Mouse (Mus musculus) cerebellum, adult 2 months (tissue): Measurements from ENCODE around the gene Ces3a. TPM values are rescaled to one million over a fixed set of nuclear protein-coding genes. Genes with fewer than 3 reads are reported as not detected.

ENCODE experiments used
- DNase-seq, 2 experiments: peaks; one replicate each; pipeline ENCODE4 v3.0.0; 2021
- H3K27ac ChIP-seq: fragments of 200-500 bp; 2 replicates; pipeline ENCODE4 v1.5.1; 2012; ENCODE audit warnings: low read length, control low read depth, inconsistent platforms; ENCODE audit not compliant: insufficient read depth
- H3K27me3 ChIP-seq: fragments of 200-500 bp; 2 replicates; pipeline ENCODE4 v1.6.1; 2012; ENCODE audit warnings: inconsistent platforms, mild to moderate bottlenecking, low read length, moderate library complexity; ENCODE audit not compliant: control insufficient read depth, insufficient read depth
- H3K4me1 ChIP-seq: fragments of 200-500 bp; 2 replicates; pipeline ENCODE4 v1.6.1; 2011; ENCODE audit warnings: low read length; ENCODE audit not compliant: control insufficient read depth, insufficient read depth
- H3K4me3 ChIP-seq: fragments of 200-500 bp; replicated peaks from 2 replicates; pipeline ENCODE3; 2011; ENCODE audit warnings: mild to moderate bottlenecking, low read depth, low read length, control low read depth; ENCODE audit not compliant: insufficient read depth
- CTCF ChIP-seq: fragments of 200-500 bp; IDR thresholded peaks from 2 replicates; pipeline ENCODE4 v1.5.1; 2011; ENCODE audit warnings: low read depth, mild to moderate bottlenecking, control low read depth, low read length, moderate library complexity, borderline replicate concordance; ENCODE audit not compliant: insufficient read depth
- POLR2A ChIP-seq: fragments of 200-500 bp; IDR thresholded peaks from 2 replicates; pipeline ENCODE4 v1.6.1; 2011; ENCODE audit warnings: low read length, control low read depth, borderline replicate concordance; ENCODE audit not compliant: insufficient read depth
- WGBS: fragments of 180-500 bp; shearing (Covaris S2); methylation state at CpG from one replicate; pipeline ENCODE4 v1.1.7; 2018; 5-methylcytosine and 5-hydroxymethylcytosine counted together
- polyA plus RNA-seq: library from polyadenylated mRNA; depleted of rRNA; stranded (reverse); fragments of >200 nt; gene quantifications from 2 replicates; pipeline ENCODE4 v1.2.3, GENCODE M21; 2012; rRNA removed

Gene Ces3a
- not detected in 2 replicates for polyA plus RNA-seq

GRCm38 (mm10) chr8:105048371-105048854, at the start of gene Ces3a:
Ces3a (plus strand) TSS chr8:105048601.
- H3K27me3 ChIP-seq: no peaks in the 10 kb centered on the region
- H3K27ac ChIP-seq: no peak within 1 kb of the TSS
- DNase-seq: no peak
- 70% methylated on average over 3 of the region's 3 CpGs for WGBS
- H3K4me3 ChIP-seq: no peak within 1 kb of the TSS
- no peak for TF ChIP-seq CTCF
- no peak for TF ChIP-seq POLR2A
- no peaks in the 10 kb centered on the region for H3K4me1 ChIP-seq

- WGBS: 90% methylated on average over 6 of the region's 6 CpGs
- Histone ChIP-seq H3K4me1 (no peaks in the 10 kb centered on the region), H3K27me3 (no peaks in the 10 kb centered on the region), H3K27ac (no peak overlapping the region), H3K4me3 (no peak overlapping the region)
- no peak for DNase-seq
- TF ChIP-seq POLR2A: no peak
- TF ChIP-seq CTCF: no peak
Observed at GRCm38 (mm10) chr8:104999183-104999582, 49.2 kb upstream of the Ces3a start.

GRCm38 (mm10) chr8:105000586-105000985, 47.8 kb upstream of the Ces3a start, which contains the start of gene Ces2h:
Ces2h (plus strand) TSS chr8:105000853.
- H3K27ac ChIP-seq: no peak within 1 kb of the TSS
- DNase-seq: no peak
- TF ChIP-seq CTCF: no peak
- TF ChIP-seq POLR2A: no peak
- WGBS: 75% methylated on average over 7 of the region's 7 CpGs
- H3K27me3 ChIP-seq: no peaks in the 10 kb centered on the region
- H3K4me1 ChIP-seq: no peaks in the 10 kb centered on the region
- no peak within 1 kb of the TSS for H3K4me3 ChIP-seq

- no peak overlapping the region for H3K27ac ChIP-seq
- TF ChIP-seq CTCF (no peak), POLR2A (no peak)
- no peak for DNase-seq
- H3K4me3 ChIP-seq: no peak overlapping the region
- 87% methylated on average over 2 of the region's 2 CpGs for WGBS
- no peaks in the 10 kb centered on the region for H3K27me3 ChIP-seq
- H3K4me1 ChIP-seq: no peaks in the 10 kb centered on the region
Observed at GRCm38 (mm10) chr8:105010000-105010399, 38.4 kb upstream of the Ces3a start.

- TF ChIP-seq CTCF (no peak), POLR2A (no peak)
- no peaks in the 10 kb centered on the region for H3K4me1 ChIP-seq
- no peak overlapping the region for H3K27ac ChIP-seq
- H3K27me3 ChIP-seq: no peaks in the 10 kb centered on the region
- WGBS: 77% methylated on average over 12 of the region's 12 CpGs
- DNase-seq: no peak
- H3K4me3 ChIP-seq: no peak overlapping the region
Observed at GRCm38 (mm10) chr8:105011136-105011535, 37.3 kb upstream of the Ces3a start.

- Histone ChIP-seq H3K4me3 (no peak overlapping the region), H3K4me1 (no peaks in the 10 kb centered on the region), H3K27me3 (no peaks in the 10 kb centered on the region), H3K27ac (no peak overlapping the region)
- DNase-seq: no peak
- 91% methylated on average over 5 of the region's 5 CpGs for WGBS
- TF ChIP-seq POLR2A (no peak), CTCF (no peak)
Observed at GRCm38 (mm10) chr8:105014391-105014790, 34.0 kb upstream of the Ces3a start.

GRCm38 (mm10) chr8:105021954-105022353, 26.4 kb upstream of the Ces3a start:
- WGBS: 86% methylated on average over 1 of the region's 1 CpGs
- no peak for DNase-seq
- no peak overlapping the region for H3K4me3 ChIP-seq
- no peaks in the 10 kb centered on the region for H3K4me1 ChIP-seq
- no peak overlapping the region for H3K27ac ChIP-seq
- H3K27me3 ChIP-seq: no peaks in the 10 kb centered on the region
- TF ChIP-seq POLR2A: no peak
- TF ChIP-seq CTCF: no peak

GRCm38 (mm10) chr8:105023087-105023486, 25.3 kb upstream of the Ces3a start:
- DNase-seq: peak; percentile 23 to 63
- no peaks in the 10 kb centered on the region for H3K4me1 ChIP-seq
- 14% methylated on average over 1 of the region's 1 CpGs for WGBS
- no peak overlapping the region for H3K27ac ChIP-seq
- no peaks in the 10 kb centered on the region for H3K27me3 ChIP-seq
- no peak overlapping the region for H3K4me3 ChIP-seq
- TF ChIP-seq POLR2A (no peak), CTCF (no peak)
